Mouse (Mus musculus): ENCODE measurements around the gene N4bp2l2. TPM values are rescaled to one million over a fixed set of nuclear protein-coding genes. Genes with fewer than 3 reads are reported as not detected.
A peak's percentile ranks its signal among the peaks of the same experiment; 100 is the strongest.
"Not testable (repeated sequence)": the region's sequence is repeated elsewhere in the genome, so short reads cannot be mapped to it uniquely, and the experiment has no call there.

The N4bp2l2 gene
- total RNA-seq (2012; rRNA removed) (53.1 and 65.3 TPM in 2 replicates), total RNA-seq (2014; rRNA removed) (84.4 and 96.5 TPM in 2 replicates), polyA plus RNA-seq (2012; ENCODE audit: insufficient read length, low read depth) (80.0 and 84.9 TPM in 2 replicates)

DNA sequence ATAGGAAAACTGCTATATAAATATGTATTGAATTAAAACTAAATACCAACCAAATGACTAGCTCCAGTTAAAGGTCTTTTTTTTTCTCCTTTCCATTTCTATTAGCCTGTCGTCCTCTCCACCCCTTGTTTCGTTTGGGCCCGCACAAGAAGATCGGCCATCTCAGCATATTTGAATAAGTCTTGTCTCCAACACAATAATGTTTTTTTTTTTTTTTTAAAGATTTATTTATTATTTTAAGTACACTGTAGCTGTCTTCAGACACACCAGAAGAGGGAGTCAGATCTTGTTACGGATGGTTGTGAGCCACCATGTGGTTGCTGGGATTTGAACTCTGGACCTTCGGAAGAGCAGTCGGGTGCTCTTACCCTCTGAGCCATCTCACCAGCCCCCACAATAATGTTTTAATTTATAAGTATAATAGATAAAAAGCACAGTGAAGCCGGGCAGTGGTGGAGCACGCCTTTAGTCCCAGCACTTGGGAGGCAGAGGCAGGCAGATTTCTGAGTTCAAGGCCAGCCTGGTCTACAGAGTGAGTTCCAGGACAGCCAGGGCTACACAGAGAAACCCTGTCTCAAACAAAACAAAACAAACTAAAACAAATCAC lies at the start of gene N4bp2l2:
N4bp2l2 (minus strand) TSS at position 51 of the 607 bp plus-strand sequence.
- H3K9ac ChIP-seq (ENCODE audit: insufficient read depth, low read depth) = peak within 1 kb of the TSS; percentile 89
- H3K36me3 ChIP-seq (replicated peaks in 1 of 2; ENCODE audit: control insufficient read depth in 1 of 2, insufficient read depth in 1 of 2, low read length in 1 of 2); H3K9me3 ChIP-seq (replicated peaks; ENCODE audit: low read length); in situ Hi-C loops (cut with MboI; ENCODE audit: low pct_ligation_motif_present, low pct_unique_long_range_greater_than_20kb, low sequenced_read_pairs); dilution Hi-C loops (cut with MboI; ENCODE audit: extremely low pct_ligation_motif_present, extremely low pct_unique_long_range_greater_than_20kb, low sequenced_read_pairs); H3K27me3 ChIP-seq (replicated peaks); DNase-seq (ENCODE audit: extremely low read depth): not testable (repeated sequence)
- H3K4me3 ChIP-seq (replicated peaks in 1 of 3; ENCODE audit: low read depth in 2 of 3, low read length in 2 of 3, poor library complexity in 1 of 3) = peak within 1 kb of the TSS; percentile 74 to 89 (median 87)
- peak within 1 kb of the TSS; percentile 72; the same call in 1 of the 2 replicates for H3K4me2 ChIP-seq (ENCODE audit: insufficient read depth, low read depth, poor library complexity, severe bottlenecking)
- peak within 1 kb of the TSS; percentile 90 for H3K27ac ChIP-seq (ENCODE audit: insufficient read depth, low read depth)
- H3K79me2 ChIP-seq (replicated peaks; ENCODE audit: control insufficient read depth, extremely low read depth, insufficient read depth, poor library complexity, severe bottlenecking) = peaks cover 33% of the 10 kb centered on the region
- H3K4me1 ChIP-seq (ENCODE audit: control insufficient read depth in 1 of 2, insufficient read depth in 2 of 2) = peaks cover 0 to 10% of the 10 kb centered on the region in 2 experiments; a peak in 2 of 4 replicates

DNA sequence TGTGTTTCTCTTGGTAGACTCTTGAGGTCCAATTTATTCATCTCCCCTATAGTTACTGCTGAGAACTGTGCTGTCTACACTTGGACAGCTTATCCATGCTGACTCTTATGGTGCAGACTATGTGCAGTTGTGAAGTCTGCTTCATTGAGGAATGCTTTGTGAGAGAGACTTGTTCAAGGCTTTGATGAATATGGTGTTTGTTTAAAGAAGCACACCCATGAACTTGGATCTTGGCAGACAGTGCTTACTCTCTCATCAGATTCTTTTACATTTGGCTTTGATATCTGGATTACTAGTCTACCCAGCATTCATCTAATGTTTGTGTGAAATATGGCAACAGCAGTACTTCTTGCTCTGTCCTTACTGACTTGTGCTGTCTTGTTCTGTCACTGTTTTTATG lies 47.4 kb upstream of the N4bp2l2 start:
- TF ChIP-seq CHD1 (IDR thresholded peaks at IDR 0.05; ENCODE audit: low read depth, low read length) = no peak
- in situ Hi-C loops (cut with MboI; ENCODE audit: low pct_ligation_motif_present, low pct_unique_long_range_greater_than_20kb, low sequenced_read_pairs) (no loop called here), dilution Hi-C loops (cut with MboI; ENCODE audit: extremely low pct_ligation_motif_present, extremely low pct_unique_long_range_greater_than_20kb, low sequenced_read_pairs) (no loop called here)
- no peak for DNase-seq (ENCODE audit: extremely low read depth)
- H3K4me3 ChIP-seq (replicated peaks in 1 of 3; ENCODE audit: low read depth in 2 of 3, low read length in 2 of 3, poor library complexity in 1 of 3) = no peak overlapping the region
- no peak overlapping the region for H3K4me2 ChIP-seq (ENCODE audit: insufficient read depth, low read depth, poor library complexity, severe bottlenecking)
- H3K9me3 ChIP-seq (replicated peaks; ENCODE audit: low read length) = no peaks in the 10 kb centered on the region
- peaks cover 6% of the 10 kb centered on the region for H3K79me2 ChIP-seq (replicated peaks; ENCODE audit: control insufficient read depth, extremely low read depth, insufficient read depth, poor library complexity, severe bottlenecking)
- H3K27ac ChIP-seq (ENCODE audit: insufficient read depth, low read depth) = no peak overlapping the region
- H3K4me1 ChIP-seq (ENCODE audit: control insufficient read depth in 1 of 2, insufficient read depth in 2 of 2) = peaks cover 0 to 17% of the 10 kb centered on the region in 2 experiments; a peak in 2 of 4 replicates
- no peaks in the 10 kb centered on the region for H3K27me3 ChIP-seq (replicated peaks)
- H3K9ac ChIP-seq (ENCODE audit: insufficient read depth, low read depth) = no peak overlapping the region
- peaks cover 0 to 12% of the 10 kb centered on the region in 2 experiments for H3K36me3 ChIP-seq (replicated peaks in 1 of 2; ENCODE audit: control insufficient read depth in 1 of 2, insufficient read depth in 1 of 2, low read length in 1 of 2)

DNA sequence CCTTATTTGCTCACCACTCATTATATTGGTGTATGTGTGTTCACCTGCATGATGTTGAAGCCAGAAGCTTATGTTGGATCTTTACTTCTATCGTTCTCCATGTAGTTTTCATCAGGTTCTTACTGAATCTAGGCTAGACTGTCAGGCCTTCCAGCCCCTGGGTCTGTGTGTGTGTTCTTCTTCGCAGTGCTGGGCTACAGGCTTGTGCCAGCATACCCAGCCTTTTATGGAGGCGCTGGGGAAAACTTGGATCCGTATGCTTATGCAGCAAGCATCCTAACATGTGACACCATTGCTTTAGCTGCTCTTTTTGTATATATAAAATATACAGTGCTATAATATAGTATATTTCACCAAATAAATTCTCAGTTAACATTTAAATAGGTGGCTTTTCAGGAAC lies 45.5 kb upstream of the N4bp2l2 start:
- H3K79me2 ChIP-seq (replicated peaks; ENCODE audit: control insufficient read depth, extremely low read depth, insufficient read depth, poor library complexity, severe bottlenecking) = peaks cover 6% of the 10 kb centered on the region; the same call in 1 of the 2 replicates
- no peak overlapping the region for H3K4me2 ChIP-seq (ENCODE audit: insufficient read depth, low read depth, poor library complexity, severe bottlenecking)
- TF ChIP-seq SIN3A (IDR thresholded peaks at IDR 0.05; ENCODE audit: low read length) (no peak), ZMIZ1 (IDR thresholded peaks at IDR 0.05; ENCODE audit: low read depth, low read length) (no peak), SMC3 (IDR thresholded peaks at IDR 0.05; ENCODE audit: low read depth, low read length) (no peak), EP300 (IDR thresholded peaks at IDR 0.05; ENCODE audit: low read length) (no peak), ZC3H11A (IDR thresholded peaks at IDR 0.05; ENCODE audit: low read depth, low read length) (no peak), NELFE (IDR thresholded peaks at IDR 0.05; ENCODE audit: low read depth, low read length) (no peak), CHD1 (IDR thresholded peaks at IDR 0.05; ENCODE audit: low read depth, low read length) (no peak), MYC (IDR thresholded peaks at IDR 0.05; ENCODE audit: low read depth, low read length) (no peak), BHLHE40 (IDR thresholded peaks at IDR 0.05; ENCODE audit: low read depth, low read length) (no peak), UBTF (IDR thresholded peaks at IDR 0.05; ENCODE audit: low read depth, low read length) (no peak), ELF1 (IDR thresholded peaks at IDR 0.05; ENCODE audit: low read depth, low read length) (no peak), HCFC1 (IDR thresholded peaks at IDR 0.05; ENCODE audit: low read depth, low read length) (no peak), E2F4 (IDR thresholded peaks at IDR 0.05; ENCODE audit: insufficient replicate concordance, low read depth, low read length) (no peak), CTCF (conservative IDR thresholded peaks at IDR 0.05 in 1 of 2, IDR thresholded peaks at IDR 0.05 in 1 of 2; ENCODE audit: low read depth in 2 of 2, low read length in 2 of 2) (no peak), PAX5 (IDR thresholded peaks at IDR 0.05; ENCODE audit: low read length) (no peak), CHD2 (IDR thresholded peaks at IDR 0.05; ENCODE audit: low read length) (no peak)
- peaks cover 0 to 16% of the 10 kb centered on the region in 2 experiments for H3K36me3 ChIP-seq (replicated peaks in 1 of 2; ENCODE audit: control insufficient read depth in 1 of 2, insufficient read depth in 1 of 2, low read length in 1 of 2)
- H3K27me3 ChIP-seq (replicated peaks) = no peaks in the 10 kb centered on the region
- H3K9me3 ChIP-seq (replicated peaks; ENCODE audit: low read length) = no peaks in the 10 kb centered on the region
- peaks cover 0 to 9% of the 10 kb centered on the region in 2 experiments; a peak in 1 of 4 replicates for H3K4me1 ChIP-seq (ENCODE audit: control insufficient read depth in 1 of 2, insufficient read depth in 2 of 2)
- dilution Hi-C loops (cut with MboI; ENCODE audit: extremely low pct_ligation_motif_present, extremely low pct_unique_long_range_greater_than_20kb, low sequenced_read_pairs) (no loop called here), in situ Hi-C loops (cut with MboI; ENCODE audit: low pct_ligation_motif_present, low pct_unique_long_range_greater_than_20kb, low sequenced_read_pairs) (no loop called here)
- no peak overlapping the region for H3K27ac ChIP-seq (ENCODE audit: insufficient read depth, low read depth)
- no peak for DNase-seq (ENCODE audit: extremely low read depth)
- no peak overlapping the region for H3K9ac ChIP-seq (ENCODE audit: insufficient read depth, low read depth)
- H3K4me3 ChIP-seq (replicated peaks in 1 of 3; ENCODE audit: low read depth in 2 of 3, low read length in 2 of 3, poor library complexity in 1 of 3) = no peak overlapping the region

DNA sequence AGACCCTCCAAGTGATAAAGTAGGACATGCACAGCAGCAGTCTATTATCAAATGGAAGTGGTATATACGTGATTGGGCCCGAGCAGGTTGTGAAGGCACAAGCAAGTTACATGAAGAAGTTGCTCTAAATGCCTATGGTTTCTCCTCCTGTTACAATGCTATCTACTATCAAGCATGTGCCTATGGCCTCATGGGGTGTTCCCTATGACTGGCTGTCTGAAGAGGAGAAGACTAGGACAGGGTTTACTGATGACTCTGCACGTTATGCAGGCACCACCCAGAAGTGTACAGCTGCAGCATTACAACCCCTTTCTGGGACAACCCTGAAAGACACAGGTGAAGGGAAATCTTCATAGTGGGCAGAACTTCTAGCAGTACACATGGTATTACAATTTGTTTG lies 41.2 kb upstream of the N4bp2l2 start:
- H3K4me1 ChIP-seq (ENCODE audit: control insufficient read depth in 1 of 2, insufficient read depth in 2 of 2); H3K9ac ChIP-seq (ENCODE audit: insufficient read depth, low read depth); H3K9me3 ChIP-seq (replicated peaks; ENCODE audit: low read length); H3K4me3 ChIP-seq (replicated peaks in 1 of 3; ENCODE audit: low read depth in 2 of 3, low read length in 2 of 3, poor library complexity in 1 of 3); H3K27me3 ChIP-seq (replicated peaks); H3K4me2 ChIP-seq (ENCODE audit: insufficient read depth, low read depth, poor library complexity, severe bottlenecking); DNase-seq (ENCODE audit: extremely low read depth); in situ Hi-C loops (cut with MboI; ENCODE audit: low pct_ligation_motif_present, low pct_unique_long_range_greater_than_20kb, low sequenced_read_pairs); H3K27ac ChIP-seq (ENCODE audit: insufficient read depth, low read depth); dilution Hi-C loops (cut with MboI; ENCODE audit: extremely low pct_ligation_motif_present, extremely low pct_unique_long_range_greater_than_20kb, low sequenced_read_pairs): not testable (repeated sequence)
- Histone ChIP-seq H3K79me2 (replicated peaks; ENCODE audit: control insufficient read depth, extremely low read depth, insufficient read depth, poor library complexity, severe bottlenecking) (peaks cover 11% of the 10 kb centered on the region; the same call in 1 of the 2 replicates), H3K36me3 (replicated peaks in 1 of 2; ENCODE audit: control insufficient read depth in 1 of 2, insufficient read depth in 1 of 2, low read length in 1 of 2) (peaks cover 0 to 19% of the 10 kb centered on the region in 2 experiments)
